Mouse (Mus musculus): ENCODE data around the gene Upk2.
A peak's percentile ranks its signal among the peaks of the same experiment; 100 is the strongest.

Gene Upk2

GRCm38 (mm10) chr9:44454891-44455220 is at the start of gene Upk2:
TSS of gene Upk2 (minus strand) at chr9:44454976.
- DNase-seq: no peak

DNA sequence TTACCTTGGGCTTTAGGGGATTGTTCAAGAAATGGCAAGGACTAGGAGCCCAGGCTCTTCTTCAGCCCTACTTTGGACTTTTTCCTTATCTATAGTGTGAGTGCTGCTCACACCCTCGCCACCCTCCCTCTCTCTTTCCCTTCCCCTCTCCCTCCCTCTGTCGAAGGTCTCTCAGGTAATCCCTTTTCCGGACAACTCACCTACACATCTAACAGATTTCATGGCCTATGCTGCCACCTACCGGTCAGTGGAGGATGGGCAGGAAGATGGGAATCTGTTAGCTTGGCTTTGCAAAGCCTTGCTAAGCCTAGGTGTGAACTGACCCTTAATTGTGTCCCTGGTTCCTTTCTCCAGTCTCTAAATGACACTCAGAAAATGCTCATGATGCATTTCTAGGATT is 47.2 kb upstream of the Upk2 start:
- peak; percentile 84 to 90 for DNase-seq

DNA sequence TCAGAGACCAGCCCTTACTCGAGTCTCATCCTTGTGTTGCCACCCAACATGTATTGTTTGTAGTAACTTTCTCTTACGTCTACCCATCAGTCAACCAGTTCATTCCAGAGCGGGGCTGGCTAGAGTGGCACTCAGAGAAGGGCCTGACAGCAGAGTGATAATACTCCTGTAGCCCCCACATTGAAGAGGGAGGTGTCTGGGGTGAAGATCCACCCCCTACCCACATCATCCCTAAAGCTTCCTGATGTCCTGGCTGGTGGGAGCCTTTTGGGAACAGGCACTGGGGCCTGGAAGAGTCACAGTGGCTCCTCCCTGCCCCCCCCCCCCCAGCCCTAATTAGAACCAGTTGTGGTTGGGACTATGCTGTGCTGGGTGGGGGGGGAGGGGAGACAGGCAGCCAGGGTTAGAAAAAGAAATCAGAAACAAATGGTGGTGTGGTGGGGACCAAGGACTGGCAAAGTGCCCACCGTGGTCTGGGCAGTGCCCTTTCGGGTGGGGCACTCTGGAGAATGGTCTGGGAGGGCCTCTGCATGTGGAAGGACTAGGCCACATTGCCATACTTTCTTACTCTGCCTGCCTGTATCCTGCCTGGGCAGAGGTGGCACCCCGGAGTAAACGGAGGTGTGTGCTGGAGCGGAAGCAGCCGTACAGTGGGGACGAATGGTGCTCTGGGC is 46.6 kb upstream of the Upk2 start:
- no peak for DNase-seq

GRCm38 (mm10) chr9:44500638-44501175 is 45.9 kb upstream of the Upk2 start:
- DNase-seq: no peak

GRCm38 (mm10) chr9:44500163-44500533 is 45.4 kb upstream of the Upk2 start:
- DNase-seq: no peak

DNA sequence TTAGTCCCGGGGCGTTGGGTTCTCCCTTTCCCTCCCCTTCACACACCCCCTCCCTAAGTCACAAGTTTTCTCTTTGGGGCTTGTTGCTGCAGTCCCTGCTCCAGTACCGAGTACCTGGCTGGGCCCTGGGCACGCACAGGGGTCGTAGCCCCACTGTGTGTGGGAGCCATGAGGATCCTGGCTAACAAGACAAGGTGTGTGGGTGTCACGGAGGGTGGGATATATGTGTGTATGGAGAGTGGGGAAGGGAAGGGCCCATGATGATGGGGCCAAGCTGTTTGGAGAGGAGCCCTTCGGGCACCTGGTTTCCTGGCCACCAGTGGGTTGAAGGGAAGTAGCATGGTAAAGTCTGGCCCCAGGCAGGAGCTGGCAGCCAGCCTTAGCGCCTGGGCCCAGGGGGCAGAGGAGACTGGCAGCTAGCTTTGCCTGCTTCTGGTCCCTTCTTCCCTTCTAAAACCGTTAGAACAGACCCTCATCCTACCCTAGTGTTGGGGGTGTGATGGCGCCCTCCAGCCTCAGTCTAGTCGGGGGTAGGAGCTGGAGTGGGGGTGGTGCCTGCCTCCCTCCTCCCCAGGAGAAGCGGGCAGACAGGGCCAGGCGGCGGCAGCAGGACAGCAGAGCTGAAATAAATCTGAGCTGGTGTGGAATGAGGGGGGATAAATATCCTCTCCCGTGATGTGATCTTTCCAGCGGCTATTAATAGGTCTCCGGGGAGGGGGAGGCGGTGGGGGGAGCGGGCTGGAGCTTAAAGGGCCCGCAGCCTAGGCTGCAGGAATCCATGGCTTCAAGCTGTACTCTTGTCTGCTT is 44.8 kb upstream of the Upk2 start:
- peak in 1 of 2 experiments; percentile 49 for DNase-seq

- peak; percentile 90 to 93 for DNase-seq
Observed at GRCm38 (mm10) chr9:44498421-44499355, 43.9 kb upstream of the Upk2 start.

GRCm38 (mm10) chr9:44497624-44498377 is 43.0 kb upstream of the Upk2 start:
- peak; percentile 77 to 88 for DNase-seq

DNA sequence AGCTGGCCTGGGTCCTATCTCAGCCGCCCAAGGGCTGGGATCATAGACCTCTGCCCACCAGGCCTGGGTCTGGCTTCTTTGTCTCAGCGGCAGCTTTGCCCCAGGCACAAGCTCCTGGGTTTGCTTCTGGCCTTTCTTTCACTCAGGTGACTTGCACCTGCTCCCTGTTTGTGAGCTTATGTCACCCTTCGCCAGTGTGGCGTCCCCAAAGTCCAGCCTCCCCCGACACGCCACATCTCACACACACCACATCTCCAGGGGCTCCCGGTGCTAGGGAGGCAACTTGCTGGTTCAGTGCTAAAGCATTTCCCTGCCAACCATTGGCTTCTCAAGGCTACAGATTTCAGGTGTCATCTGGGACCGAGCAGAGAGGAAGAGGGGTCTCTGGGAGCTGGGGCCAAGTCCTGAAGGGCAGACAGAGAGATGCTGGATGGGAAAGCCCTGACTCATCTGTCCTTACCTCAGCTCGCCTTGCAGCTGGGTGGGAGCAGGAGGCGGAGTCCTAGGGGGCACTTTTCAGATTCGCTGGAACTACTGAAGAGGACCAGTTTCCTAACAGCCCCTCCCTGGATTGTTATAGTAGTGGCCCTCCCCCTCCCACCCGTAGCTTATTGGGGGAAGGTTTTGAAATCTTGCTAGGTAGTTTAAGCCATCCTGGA is 42.2 kb upstream of the Upk2 start:
- peak in 1 of 2 experiments; percentile 47 for DNase-seq

GRCm38 (mm10) chr9:44495810-44496344 is 41.1 kb upstream of the Upk2 start:
- DNase-seq: no peak

GRCm38 (mm10) chr9:44494863-44495809 is 40.4 kb upstream of the Upk2 start:
- peak; percentile 67 to 83 for DNase-seq

DNA sequence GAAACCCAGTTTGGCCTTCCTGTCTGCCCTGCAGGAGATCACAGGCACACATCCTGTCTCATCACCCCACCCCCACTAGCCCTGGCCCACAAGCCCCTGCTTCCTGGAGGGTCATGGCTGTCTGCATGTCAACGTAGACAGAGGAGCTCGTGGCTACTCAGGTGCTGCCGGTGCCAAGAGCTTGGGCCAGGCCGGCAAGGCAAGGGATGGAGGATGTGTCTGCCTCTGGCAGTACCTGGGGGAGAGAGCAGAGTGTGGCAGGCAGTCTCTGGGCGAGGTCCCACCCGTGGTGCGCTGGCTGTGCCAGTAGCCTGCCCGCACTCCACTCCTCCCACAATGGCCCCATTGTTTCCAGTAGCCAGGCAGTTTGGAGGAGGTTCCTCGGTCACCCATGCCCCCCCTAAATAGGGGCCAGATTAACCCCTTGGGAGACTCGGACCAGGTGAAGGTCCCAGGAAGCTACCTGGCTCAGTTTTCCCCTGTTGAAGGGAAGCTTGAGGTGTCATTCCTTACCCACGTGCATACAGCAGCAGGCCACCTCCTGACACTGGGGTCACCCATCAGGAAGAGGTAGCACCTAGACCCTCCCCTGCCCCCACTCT is 39.6 kb upstream of the Upk2 start:
- DNase-seq: peak; percentile 62 to 70

DNA sequence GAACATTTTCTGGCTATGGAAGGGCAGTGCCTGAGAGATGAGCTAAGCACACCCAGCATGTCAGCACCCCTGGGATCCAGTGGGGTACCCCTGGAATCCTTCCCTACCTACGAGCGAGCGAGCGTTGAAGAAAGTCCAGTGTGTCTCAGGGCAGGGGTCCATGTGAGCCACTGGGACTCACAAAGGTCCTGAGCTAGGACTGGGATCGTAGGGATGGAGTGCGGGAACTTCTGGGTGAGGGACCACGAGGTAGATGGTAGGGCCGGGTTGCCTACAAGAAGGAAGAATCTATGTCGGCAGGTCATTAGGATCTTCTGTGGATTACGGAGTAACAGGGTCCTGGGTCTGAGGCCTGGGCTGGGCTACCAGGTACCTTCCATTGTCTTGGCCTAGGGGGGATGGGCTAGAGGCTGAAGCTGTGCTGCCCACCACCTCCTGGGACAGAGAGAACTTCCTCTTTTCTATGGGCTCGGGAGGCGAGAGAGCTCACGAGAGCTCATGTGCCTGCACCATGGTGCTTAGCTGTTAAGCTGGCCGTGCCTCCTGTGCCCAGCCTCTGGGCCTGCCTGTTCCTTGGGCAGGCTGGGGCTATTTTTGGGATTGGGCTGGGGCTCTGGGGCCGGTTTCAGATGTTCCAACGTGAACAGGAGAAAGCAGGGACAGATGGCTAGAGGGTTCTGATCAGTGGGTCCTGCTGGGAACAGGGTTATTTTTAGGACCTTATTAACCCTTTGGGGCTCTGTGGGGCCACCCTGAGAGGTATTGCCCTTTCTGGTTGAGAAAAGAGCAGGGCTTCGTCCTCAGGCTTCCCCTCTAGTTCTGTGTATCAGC is 38.1 kb upstream of the Upk2 start:
- DNase-seq: no peak

GRCm38 (mm10) chr9:44491351-44491750 is 36.6 kb upstream of the Upk2 start:
- DNase-seq: no peak

GRCm38 (mm10) chr9:44490086-44490967 is 35.6 kb upstream of the Upk2 start:
- peak; percentile 81 to 90 for DNase-seq

- peak in 1 of 2 experiments; percentile 56 for DNase-seq
Observed at GRCm38 (mm10) chr9:44489651-44490085, 34.9 kb upstream of the Upk2 start.

GRCm38 (mm10) chr9:44488855-44489381 is 34.1 kb upstream of the Upk2 start:
- DNase-seq: peak; percentile 80 to 88
